Mouse (Mus musculus) forebrain, postnatal 0 days (tissue): ENCODE measurements around the gene Myom1. TPM values are rescaled to one million over a fixed set of nuclear protein-coding genes. Genes with fewer than 3 reads are reported as not detected.

Experiments
- ATAC-seq: fragments of 200-750 bp; cut with Nextera tagmentation; 2 replicates; pipeline ENCODE4 v1.8.0; 2017; ENCODE audit warnings: mild to moderate bottlenecking, moderate library complexity
- DNase-seq: peaks from one replicate; pipeline ENCODE4 v3.0.0-alpha.2; 2015
- H3K27ac ChIP-seq: fragments of 300-500 bp; sonication (generic); 2 replicates; pipeline ENCODE4 v1.5.1; 2014; ENCODE audit warnings: low read depth, mild to moderate bottlenecking, antibody characterized with exemption, low read length, moderate library complexity, mixed read lengths
- H3K27me3 ChIP-seq: fragments of 300-500 bp; sonication (generic); 2 replicates; pipeline ENCODE4 v1.6.1; 2014; ENCODE audit warnings: mild to moderate bottlenecking, low read length, mixed read lengths; ENCODE audit not compliant: insufficient read depth
- H3K36me3 ChIP-seq: fragments of 300-500 bp; sonication (generic); 2 replicates; pipeline ENCODE4 v1.6.1; 2014; ENCODE audit warnings: mild to moderate bottlenecking, moderate library complexity; ENCODE audit not compliant: insufficient read depth
- H3K4me1 ChIP-seq: fragments of 300-500 bp; sonication (generic); 2 replicates; pipeline ENCODE4 v1.6.1; 2014; ENCODE audit warnings: antibody characterized with exemption; ENCODE audit not compliant: insufficient read depth
- H3K4me2 ChIP-seq: fragments of 300-500 bp; sonication (generic); 2 replicates; pipeline ENCODE4 v1.6.1; 2014; ENCODE audit warnings: low read depth, mild to moderate bottlenecking, moderate library complexity
- H3K4me3 ChIP-seq: fragments of 300-500 bp; sonication (generic); 2 replicates; pipeline ENCODE4 v1.5.1; 2014; ENCODE audit warnings: low read depth, low read length, mixed read lengths
- H3K9ac ChIP-seq: fragments of 300-500 bp; sonication (generic); 2 replicates; pipeline ENCODE4 v1.6.1; 2014; ENCODE audit warnings: mild to moderate bottlenecking
- H3K9me3 ChIP-seq: fragments of 300-500 bp; sonication (generic); 2 replicates; pipeline ENCODE4 v1.6.1; 2016; ENCODE audit warnings: low read length
- CTCF ChIP-seq: sonication (generic); IDR thresholded peaks from 2 replicates; pipeline ENCODE4 v1.5.1; 2016; ENCODE audit warnings: antibody characterized with exemption, control low read depth, low read depth
- WGBS: fragments of 180-500 bp; shearing (Covaris S2); extraction: QIAGEN DNeasy Blood & Tissue Kit; methylation state at CpG from one replicate; pipeline ENCODE4 v1.1.7; 2014; 5-methylcytosine and 5-hydroxymethylcytosine counted together
- polyA plus RNA-seq: library from polyadenylated mRNA; unstranded; fragments of >200 nt; fragmentation: Nextera tagmentation; extraction: Ambion mirVana; gene quantifications from 2 replicates; pipeline ENCODE4 v1.2.1, GENCODE M21; 2015
- total RNA-seq: library from RNA; depleted of rRNA; stranded (reverse); fragments of >200 nt; gene quantifications from 2 replicates; pipeline ENCODE4 v1.2.3, GENCODE M21; 2014

Gene Myom1
- total and polyA plus RNA-seq, 2 experiments from 2014 or later: 1.2 to 2.0 TPM

DNA sequence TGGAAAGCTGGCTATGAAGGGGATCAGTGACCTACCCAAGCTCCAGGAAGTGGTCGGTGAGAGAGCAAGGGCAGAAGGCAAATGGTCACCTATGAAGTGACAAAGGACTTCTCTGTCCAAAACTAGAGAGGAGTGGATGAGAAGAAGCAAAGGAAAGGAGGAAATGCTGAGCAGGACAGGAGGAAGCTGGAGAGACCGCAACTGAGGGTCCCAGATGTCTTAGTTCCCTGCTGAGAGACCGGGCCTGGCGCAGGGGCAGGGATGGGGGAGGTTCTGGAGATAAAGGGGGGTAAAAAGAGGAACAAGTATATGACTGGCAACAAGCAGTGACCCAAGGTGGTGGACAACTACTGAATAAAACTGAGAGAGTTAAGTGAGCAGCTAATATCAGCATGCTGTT is 115.5 kb downstream of the Myom1 start:
- no peak for TF ChIP-seq CTCF
- no peak overlapping the region for H3K4me2 ChIP-seq
- H3K4me3 ChIP-seq: no peak overlapping the region
- no peaks in the 10 kb centered on the region for H3K36me3 ChIP-seq
- ATAC-seq (no peak), DNase-seq (no peak)
- WGBS: 95% methylated on average over 4 of the region's 4 CpGs
- H3K9ac ChIP-seq: no peak overlapping the region
- no peak overlapping the region for H3K27ac ChIP-seq
- no peaks in the 10 kb centered on the region for H3K4me1 ChIP-seq
- H3K27me3 ChIP-seq: no peaks in the 10 kb centered on the region
- no peaks in the 10 kb centered on the region for H3K9me3 ChIP-seq

GRCm38 (mm10) chr17:71118607-71119006 is 116.2 kb downstream of the Myom1 start:
- H3K27ac ChIP-seq: no peak overlapping the region
- no peak overlapping the region for H3K4me2 ChIP-seq
- ATAC-seq: no peak
- H3K4me1 ChIP-seq: no peaks in the 10 kb centered on the region
- no peak overlapping the region for H3K4me3 ChIP-seq
- 48% methylated on average over 4 of the region's 4 CpGs for WGBS
- TF ChIP-seq CTCF: no peak
- no peaks in the 10 kb centered on the region for H3K9me3 ChIP-seq
- no peaks in the 10 kb centered on the region for H3K36me3 ChIP-seq
- no peaks in the 10 kb centered on the region for H3K27me3 ChIP-seq
- DNase-seq: no peak
- H3K9ac ChIP-seq: no peak overlapping the region

GRCm38 (mm10) chr17:71120626-71121025 is 118.2 kb downstream of the Myom1 start:
- Histone ChIP-seq H3K36me3 (no peaks in the 10 kb centered on the region), H3K27ac (no peak overlapping the region), H3K4me3 (no peak overlapping the region), H3K27me3 (no peaks in the 10 kb centered on the region), H3K9me3 (no peaks in the 10 kb centered on the region), H3K4me2 (no peak overlapping the region), H3K9ac (no peak overlapping the region), H3K4me1 (no peaks in the 10 kb centered on the region)
- DNase-seq (no peak), ATAC-seq (no peak)
- no peak for TF ChIP-seq CTCF
- 40% methylated on average over 4 of the region's 6 CpGs for WGBS

DNA sequence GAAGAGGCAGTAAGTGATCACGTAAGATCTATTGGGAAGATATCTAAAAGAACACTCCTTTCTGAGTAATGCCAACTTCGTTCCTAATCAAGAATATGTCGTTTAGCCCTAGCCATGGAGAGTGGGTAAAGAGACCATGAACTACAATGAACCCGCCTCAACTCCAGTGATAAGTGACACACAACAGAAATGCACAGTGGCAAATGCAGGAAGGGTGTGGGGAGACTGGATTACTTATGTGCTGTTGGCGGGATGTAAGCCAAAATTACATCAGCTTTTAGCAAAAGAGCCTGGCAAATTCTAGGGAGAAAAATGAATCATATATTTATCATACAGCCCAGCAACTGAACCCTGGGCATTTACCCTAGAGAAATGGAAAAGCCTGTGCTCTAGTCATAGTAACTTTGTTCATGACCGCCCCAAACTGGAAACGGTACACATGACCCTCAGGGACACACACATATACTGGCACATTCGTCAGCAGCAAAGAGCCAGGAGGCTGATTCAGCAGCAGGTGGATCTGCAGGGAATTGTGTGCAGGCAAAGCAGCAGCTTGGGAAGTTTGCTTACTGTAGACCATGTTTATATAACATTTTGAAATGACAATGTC is 121.7 kb downstream of the Myom1 start:
- H3K36me3 ChIP-seq: no peaks in the 10 kb centered on the region
- no peaks in the 10 kb centered on the region for H3K4me1 ChIP-seq
- WGBS: 80% methylated on average over 8 of the region's 8 CpGs

DNA sequence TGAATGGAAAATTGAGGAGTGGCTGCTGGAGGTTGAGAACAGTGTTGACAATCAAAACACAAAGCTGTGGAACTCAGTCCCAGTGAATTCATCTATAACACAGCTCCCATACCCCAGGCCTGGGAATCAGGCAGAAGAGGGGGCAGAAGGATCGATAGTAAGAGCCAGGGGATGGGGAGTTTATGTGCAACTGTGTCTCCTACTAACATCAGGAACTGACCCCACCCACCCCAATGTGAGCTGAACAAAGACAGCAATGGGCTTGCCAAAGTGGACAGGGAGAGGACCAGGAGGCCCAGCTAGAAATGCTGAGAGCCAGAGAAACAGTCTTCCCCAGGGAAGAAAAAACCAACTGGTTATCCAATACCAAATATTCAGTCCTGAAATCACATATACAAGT is 122.2 kb downstream of the Myom1 start:
- no peak overlapping the region for H3K4me3 ChIP-seq
- H3K27ac ChIP-seq: no peak overlapping the region
- ATAC-seq: no peak
- no peak for DNase-seq
- no peaks in the 10 kb centered on the region for H3K27me3 ChIP-seq
- H3K36me3 ChIP-seq: no peaks in the 10 kb centered on the region
- no peaks in the 10 kb centered on the region for H3K9me3 ChIP-seq
- no peak overlapping the region for H3K4me2 ChIP-seq
- WGBS: 88% methylated on average over 1 of the region's 1 CpGs
- TF ChIP-seq CTCF: no peak
- no peak overlapping the region for H3K9ac ChIP-seq
- no peaks in the 10 kb centered on the region for H3K4me1 ChIP-seq

More for the DNA sequence above, 121.7 kb downstream of the Myom1 start:
- no peak for TF ChIP-seq CTCF
- no peak for ATAC-seq
- H3K9ac ChIP-seq: no peak overlapping the region
- no peaks in the 10 kb centered on the region for H3K27me3 ChIP-seq
- H3K9me3 ChIP-seq: no peaks in the 10 kb centered on the region
- no peak overlapping the region for H3K4me2 ChIP-seq
- H3K27ac ChIP-seq: no peak overlapping the region
- DNase-seq: no peak
- no peak overlapping the region for H3K4me3 ChIP-seq

DNA sequence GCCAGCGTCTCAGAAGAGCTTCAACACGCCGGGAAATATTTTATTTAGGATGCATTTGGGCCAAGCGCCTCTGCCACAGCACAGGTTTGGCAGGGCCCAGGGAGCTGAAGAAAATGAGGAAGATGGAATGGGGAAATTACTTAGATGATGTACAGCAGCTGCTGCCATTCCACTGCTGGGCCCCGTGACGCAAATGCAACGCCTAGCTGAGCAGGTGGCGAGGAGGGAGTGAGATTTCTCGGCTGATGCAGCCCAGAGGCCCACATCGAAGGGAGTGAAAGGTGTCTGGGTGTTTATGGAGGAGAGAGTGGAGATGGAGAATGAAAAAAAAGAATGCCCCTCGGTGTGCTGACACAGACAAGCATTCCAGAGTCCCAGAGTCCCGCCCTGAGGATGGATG is 123.1 kb downstream of the Myom1 start:
- DNase-seq: no peak
- no peak overlapping the region for H3K4me3 ChIP-seq
- H3K9me3 ChIP-seq: no peaks in the 10 kb centered on the region
- H3K27ac ChIP-seq: no peak overlapping the region
- no peaks in the 10 kb centered on the region for H3K27me3 ChIP-seq
- TF ChIP-seq CTCF: no peak
- no peak overlapping the region for H3K4me2 ChIP-seq
- H3K36me3 ChIP-seq: no peaks in the 10 kb centered on the region
- H3K4me1 ChIP-seq: no peaks in the 10 kb centered on the region
- 70% methylated on average over 12 of the region's 12 CpGs for WGBS
- ATAC-seq: no peak
- H3K9ac ChIP-seq: no peak overlapping the region

DNA sequence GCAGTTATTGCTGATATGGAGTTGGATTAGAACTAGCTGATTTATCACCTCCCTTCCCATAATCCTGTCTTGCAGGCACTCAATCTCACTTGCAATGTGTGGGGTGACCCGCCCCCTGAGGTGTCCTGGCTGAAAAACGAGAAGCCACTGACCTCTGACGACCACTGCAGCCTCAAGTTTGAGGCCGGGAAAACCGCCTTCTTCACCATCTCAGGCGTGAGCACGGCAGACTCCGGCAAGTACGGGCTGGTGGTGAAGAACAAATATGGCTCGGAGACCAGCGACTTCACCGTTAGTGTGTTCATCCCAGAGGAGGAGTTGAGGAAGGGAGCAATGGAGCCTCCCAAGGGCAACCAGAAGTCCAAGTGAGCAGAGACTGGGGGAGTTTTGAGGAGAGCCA is 123.6 kb downstream of the Myom1 start:
- Histone ChIP-seq H3K9ac (no peak overlapping the region), H3K4me2 (no peak overlapping the region), H3K27me3 (no peaks in the 10 kb centered on the region), H3K9me3 (no peaks in the 10 kb centered on the region), H3K4me3 (no peak overlapping the region), H3K36me3 (no peaks in the 10 kb centered on the region), H3K4me1 (no peaks in the 10 kb centered on the region), H3K27ac (no peak overlapping the region)
- DNase-seq: no peak
- no peak for TF ChIP-seq CTCF
- 84% methylated on average over 12 of the region's 12 CpGs for WGBS
- ATAC-seq: no peak
